Mouse (Mus musculus) midbrain, embryonic 11.5 days (tissue): ENCODE measurements around the gene Rbm45. TPM values are rescaled to one million over a fixed set of nuclear protein-coding genes. Genes with fewer than 3 reads are reported as not detected.

ENCODE experiments used
- ATAC-seq: fragments of 200-750 bp; cut with Nextera tagmentation; 2 replicates; pipeline ENCODE4 v1.8.0; 2017; ENCODE audit warnings: moderate TSS enrichment, moderate library complexity; ENCODE audit not compliant: low FRiP score
- DNase-seq: peaks from one replicate; pipeline ENCODE4 v3.0.0; 2015; ENCODE audit warnings: low spot score; ENCODE audit errors: missing footprints
- H3K27ac ChIP-seq: fragments of 300-500 bp; sonication (generic); 2 replicates; pipeline ENCODE4 v1.5.1; 2014; ENCODE audit warnings: low read depth, low read length
- H3K27me3 ChIP-seq: fragments of 300-500 bp; sonication (generic); 2 replicates; pipeline ENCODE4 v1.6.1; 2014; ENCODE audit warnings: mild to moderate bottlenecking, low read length, moderate library complexity, mixed read lengths; ENCODE audit not compliant: control insufficient read depth, insufficient read depth
- H3K36me3 ChIP-seq: fragments of 300-500 bp; sonication (generic); 2 replicates; pipeline ENCODE4 v1.6.1; 2014; ENCODE audit warnings: mild to moderate bottlenecking, low read length, moderate library complexity, mixed read lengths; ENCODE audit not compliant: control insufficient read depth, insufficient read depth
- H3K4me1 ChIP-seq: fragments of 300-500 bp; sonication (generic); 2 replicates; pipeline ENCODE4 v1.6.1; 2014; ENCODE audit warnings: low read length; ENCODE audit not compliant: control insufficient read depth, insufficient read depth
- H3K4me2 ChIP-seq: fragments of 300-500 bp; sonication (generic); 2 replicates; pipeline ENCODE4 v1.6.1; 2014; ENCODE audit warnings: mild to moderate bottlenecking, moderate library complexity
- H3K4me3 ChIP-seq: fragments of 300-500 bp; sonication (generic); 2 replicates; pipeline ENCODE4 v1.5.1; 2014; ENCODE audit warnings: low read depth, low read length
- H3K9ac ChIP-seq: fragments of 300-500 bp; sonication (generic); 2 replicates; pipeline ENCODE4 v1.6.1; 2014; ENCODE audit warnings: low read length
- H3K9me3 ChIP-seq: fragments of 300-500 bp; sonication (generic); 2 replicates; pipeline ENCODE4 v1.6.1; 2016; ENCODE audit warnings: low read length; ENCODE audit not compliant: control insufficient read depth
- WGBS: fragments of 180-500 bp; shearing (Covaris S2); extraction: QIAGEN DNeasy Blood & Tissue Kit; methylation state at CpG from one replicate; pipeline ENCODE4 v1.1.7; 2014; 5-methylcytosine and 5-hydroxymethylcytosine counted together
- polyA plus RNA-seq: library from polyadenylated mRNA; unstranded; fragments of >200 nt; fragmentation: Nextera tagmentation; extraction: Ambion mirVana; gene quantifications from 2 replicates; pipeline ENCODE4 v1.2.1, GENCODE M21; 2014

Rbm45 gene
- polyA plus RNA-seq, 1 experiment from 2014 or later, result 17.5 TPM

- H3K36me3 ChIP-seq, result no peaks in the 10 kb centered on the region
- no peaks in the 10 kb centered on the region for H3K9me3 ChIP-seq
- ATAC-seq, result no peak
- 86% methylated on average over 1 of the region's 1 CpGs for WGBS
- H3K4me1 ChIP-seq, result peaks cover 4% of the 10 kb centered on the region; the same call in 1 of the 2 replicates
- H3K4me2 ChIP-seq, result no peak overlapping the region
- DNase-seq, result peak; percentile 76
- H3K27ac ChIP-seq, result no peak overlapping the region
- no peak overlapping the region for H3K9ac ChIP-seq
- peaks cover 9% of the 10 kb centered on the region; the same call in 1 of the 2 replicates for H3K27me3 ChIP-seq
- no peak overlapping the region for H3K4me3 ChIP-seq
Measured at GRCm38 (mm10) chr2:76409526-76409925, 39.7 kb downstream of the Rbm45 start.

- no peak overlapping the region for H3K4me2 ChIP-seq
- no peaks in the 10 kb centered on the region for H3K36me3 ChIP-seq
- H3K4me1 ChIP-seq, result peaks cover 4% of the 10 kb centered on the region; the same call in 1 of the 2 replicates
- ATAC-seq, result no peak
- WGBS, result 88% methylated on average over 2 of the region's 2 CpGs
- peak; percentile 35 for DNase-seq
- no peak overlapping the region for H3K27ac ChIP-seq
- H3K9me3 ChIP-seq, result no peaks in the 10 kb centered on the region
- no peak overlapping the region for H3K4me3 ChIP-seq
- no peak overlapping the region for H3K9ac ChIP-seq
- H3K27me3 ChIP-seq, result peaks cover 5% of the 10 kb centered on the region; the same call in 1 of the 2 replicates
Measured at GRCm38 (mm10) chr2:76409986-76410385, 40.2 kb downstream of the Rbm45 start.

- Histone ChIP-seq H3K4me2 (no peak overlapping the region), H3K4me1 (no peaks in the 10 kb centered on the region), H3K9ac (no peak overlapping the region), H3K27me3 (no peaks in the 10 kb centered on the region), H3K9me3 (no peaks in the 10 kb centered on the region), H3K27ac (no peak overlapping the region), H3K36me3 (no peaks in the 10 kb centered on the region), H3K4me3 (no peak overlapping the region)
- peak; percentile 14 for DNase-seq
- ATAC-seq, result no peak
- 70% methylated on average over 2 of the region's 2 CpGs for WGBS
Measured at GRCm38 (mm10) chr2:76412924-76413323, 43.1 kb downstream of the Rbm45 start.

GRCm38 (mm10) chr2:76417446-76418141 is 47.8 kb downstream of the Rbm45 start:
- no peaks in the 10 kb centered on the region for H3K9me3 ChIP-seq
- 91% methylated on average over 14 of the region's 14 CpGs for WGBS
- no peak overlapping the region for H3K27ac ChIP-seq
- no peak for ATAC-seq
- H3K27me3 ChIP-seq, result peaks cover 7% of the 10 kb centered on the region
- no peaks in the 10 kb centered on the region for H3K36me3 ChIP-seq
- no peak overlapping the region for H3K4me2 ChIP-seq
- no peak for DNase-seq
- no peak overlapping the region for H3K9ac ChIP-seq
- no peaks in the 10 kb centered on the region for H3K4me1 ChIP-seq
- H3K4me3 ChIP-seq, result no peak overlapping the region

GRCm38 (mm10) chr2:76418142-76418518 is 48.3 kb downstream of the Rbm45 start:
- no peak overlapping the region for H3K4me3 ChIP-seq
- H3K9ac ChIP-seq, result no peak overlapping the region
- H3K36me3 ChIP-seq, result no peaks in the 10 kb centered on the region
- no peak for DNase-seq
- no peaks in the 10 kb centered on the region for H3K4me1 ChIP-seq
- H3K9me3 ChIP-seq, result no peaks in the 10 kb centered on the region
- 88% methylated on average over 3 of the region's 3 CpGs for WGBS
- no peak for ATAC-seq
- H3K27me3 ChIP-seq, result peaks cover 9% of the 10 kb centered on the region
- H3K4me2 ChIP-seq, result no peak overlapping the region
- H3K27ac ChIP-seq, result no peak overlapping the region

GRCm38 (mm10) chr2:76421411-76421924 is 51.7 kb downstream of the Rbm45 start:
- H3K27me3 ChIP-seq, result peaks cover 9% of the 10 kb centered on the region
- H3K9me3 ChIP-seq, result no peaks in the 10 kb centered on the region
- H3K36me3 ChIP-seq, result no peaks in the 10 kb centered on the region
- no peak overlapping the region for H3K27ac ChIP-seq
- no peaks in the 10 kb centered on the region for H3K4me1 ChIP-seq
- no peak for ATAC-seq
- H3K4me3 ChIP-seq, result no peak overlapping the region
- WGBS, result 83% methylated on average over 6 of the region's 6 CpGs
- DNase-seq, result no peak
- no peak overlapping the region for H3K4me2 ChIP-seq
- H3K9ac ChIP-seq, result no peak overlapping the region

GRCm38 (mm10) chr2:76426816-76427215 is 57.0 kb downstream of the Rbm45 start:
- Histone ChIP-seq H3K4me1 (no peaks in the 10 kb centered on the region), H3K4me3 (no peak overlapping the region), H3K9me3 (no peaks in the 10 kb centered on the region), H3K27me3 (peaks cover 6% of the 10 kb centered on the region; the same call in 1 of the 2 replicates), H3K36me3 (no peaks in the 10 kb centered on the region), H3K9ac (no peak overlapping the region), H3K4me2 (no peak overlapping the region), H3K27ac (no peak overlapping the region)
- DNase-seq (no peak), ATAC-seq (no peak)
- 69% methylated on average over 3 of the region's 3 CpGs for WGBS

GRCm38 (mm10) chr2:76429318-76429717 is 59.5 kb downstream of the Rbm45 start:
- Histone ChIP-seq H3K9ac (no peak overlapping the region), H3K27me3 (no peaks in the 10 kb centered on the region), H3K4me2 (no peak overlapping the region), H3K4me3 (no peak overlapping the region), H3K4me1 (no peaks in the 10 kb centered on the region), H3K36me3 (no peaks in the 10 kb centered on the region), H3K27ac (no peak overlapping the region), H3K9me3 (no peaks in the 10 kb centered on the region)
- WGBS, result 78% methylated on average over 3 of the region's 3 CpGs
- ATAC-seq (no peak), DNase-seq (no peak)

- DNase-seq (no peak), ATAC-seq (no peak)
- H3K4me2 ChIP-seq, result no peak overlapping the region
- H3K9me3 ChIP-seq, result no peaks in the 10 kb centered on the region
- H3K36me3 ChIP-seq, result no peaks in the 10 kb centered on the region
- no peak overlapping the region for H3K4me3 ChIP-seq
- 86% methylated on average over 5 of the region's 5 CpGs for WGBS
- no peak overlapping the region for H3K9ac ChIP-seq
- no peaks in the 10 kb centered on the region for H3K27me3 ChIP-seq
- no peaks in the 10 kb centered on the region for H3K4me1 ChIP-seq
- H3K27ac ChIP-seq, result no peak overlapping the region
Measured at GRCm38 (mm10) chr2:76429855-76430254, 60.1 kb downstream of the Rbm45 start.
